Mouse (Mus musculus) lung, embryonic 15.5 days (tissue): ENCODE measurements around the gene Ribc1. TPM values are rescaled to one million over a fixed set of nuclear protein-coding genes. Genes with fewer than 3 reads are reported as not detected.

Source experiments
- ATAC-seq: fragments of 200-750 bp; cut with Nextera tagmentation; 2 replicates; pipeline ENCODE4 v1.8.0; 2017; ENCODE audit warnings: moderate number of reproducible peaks, borderline replicate concordance; ENCODE audit not compliant: low FRiP score, low TSS enrichment; ENCODE audit errors: extremely low read depth
- H3K27ac ChIP-seq: fragments of 300-500 bp; sonication (generic); 2 replicates; pipeline ENCODE4 v1.5.1; 2015; ENCODE audit warnings: moderate library complexity, mild to moderate bottlenecking, inconsistent platforms
- H3K27me3 ChIP-seq: fragments of 300-500 bp; sonication (generic); 2 replicates; pipeline ENCODE4 v1.6.1; 2015; ENCODE audit warnings: inconsistent platforms
- H3K36me3 ChIP-seq: fragments of 300-500 bp; sonication (generic); 2 replicates; pipeline ENCODE4 v1.6.1; 2015; ENCODE audit warnings: inconsistent platforms
- H3K4me1 ChIP-seq: fragments of 300-500 bp; sonication (generic); 2 replicates; pipeline ENCODE4 v1.6.1; 2015; ENCODE audit warnings: inconsistent platforms
- H3K4me2 ChIP-seq: fragments of 300-500 bp; sonication (generic); 2 replicates; pipeline ENCODE4 v1.6.1; 2015; ENCODE audit warnings: inconsistent platforms, mild to moderate bottlenecking, moderate library complexity
- H3K4me3 ChIP-seq: fragments of 300-500 bp; sonication (generic); 2 replicates; pipeline ENCODE4 v1.5.1; 2015; ENCODE audit warnings: mild to moderate bottlenecking, inconsistent platforms
- H3K9ac ChIP-seq: fragments of 300-500 bp; sonication (generic); 2 replicates; pipeline ENCODE4 v1.6.1; 2015; ENCODE audit warnings: inconsistent platforms
- H3K9me3 ChIP-seq: fragments of 300-500 bp; sonication (generic); 2 replicates; pipeline ENCODE4 v1.6.1; 2016; ENCODE audit warnings: inconsistent platforms
- WGBS: fragments of 180-500 bp; shearing (Covaris S2); methylation state at CpG from one replicate; pipeline ENCODE4 v1.1.7; 2015; 5-methylcytosine and 5-hydroxymethylcytosine counted together
- polyA plus RNA-seq: library from polyadenylated mRNA; unstranded; fragments of >200 nt; fragmentation: Nextera tagmentation; extraction: Ambion mirVana; gene quantifications from 2 replicates; pipeline ENCODE4 v1.2.1, GENCODE M21; 2015

Gene Ribc1
- 2.6 and 2.9 TPM in 2 replicates for polyA plus RNA-seq

DNA sequence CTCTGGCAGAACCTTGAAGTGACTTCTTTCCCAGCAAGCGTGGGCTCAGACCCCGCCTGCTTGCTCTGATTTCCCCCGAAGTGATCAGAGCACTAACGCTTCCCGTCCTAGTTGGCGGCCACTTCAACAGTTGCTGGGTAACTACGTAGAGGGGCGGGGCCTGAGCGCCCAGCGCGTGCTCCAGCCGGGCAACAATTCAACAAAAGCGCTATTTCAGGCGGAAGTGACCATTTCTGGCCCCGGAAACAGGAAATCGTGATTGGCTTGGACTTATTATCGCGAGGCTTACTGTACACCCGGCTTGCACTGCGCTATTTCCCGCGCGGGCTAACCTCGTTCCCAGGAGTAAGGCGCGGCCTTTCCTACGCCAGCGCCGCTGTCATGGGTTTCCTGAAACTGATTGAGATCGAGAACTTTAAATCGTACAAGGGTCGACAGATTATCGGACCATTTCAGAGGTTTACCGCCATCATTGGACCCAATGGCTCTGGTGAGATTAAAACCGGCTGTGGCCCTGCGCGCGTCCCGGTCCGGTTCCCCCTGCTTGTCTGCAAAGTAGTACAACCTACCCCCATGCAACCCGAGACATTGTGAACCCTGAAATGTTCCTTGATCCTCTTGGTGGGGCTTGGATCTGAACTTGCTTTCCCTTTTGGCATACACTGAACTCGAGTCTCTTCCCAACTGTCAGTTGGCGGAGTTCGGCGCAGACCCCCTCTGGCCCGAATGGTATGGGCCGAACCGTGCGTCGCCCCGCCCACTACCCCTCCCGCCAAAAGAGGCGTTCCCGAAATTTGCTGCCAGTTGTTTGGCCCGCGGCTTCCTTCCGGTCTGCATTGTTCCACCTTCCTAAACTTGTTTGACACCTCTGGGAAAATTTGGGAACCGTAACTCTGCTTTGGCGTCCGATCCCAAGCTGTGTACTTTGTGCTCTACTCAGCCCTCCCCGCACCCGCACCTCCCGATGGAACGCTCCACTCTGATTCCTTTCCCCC is at the start of gene Ribc1, which contains the start of gene Smc1a:
TSS of gene Ribc1 (minus strand) at position 145 of the 995 bp plus-strand sequence.
TSS of gene Smc1a (plus strand) at position 278 of the 995 bp plus-strand sequence.
- ATAC-seq: peak; percentile 98
- Histone ChIP-seq H3K4me3 (peak within 1 kb of the TSS; percentile 62), H3K36me3 (no peaks in the 10 kb centered on the region), H3K27ac (peak within 1 kb of the TSS; percentile 92), H3K9me3 (no peaks in the 10 kb centered on the region), H3K9ac (peak within 1 kb of the TSS; percentile 70), H3K27me3 (peaks cover 10% of the 10 kb centered on the region), H3K4me2 (peak within 1 kb of the TSS; percentile 58), H3K4me1 (peaks cover 6% of the 10 kb centered on the region; the same call in 1 of the 2 replicates)
- WGBS: 16% methylated on average over 64 of the region's 64 CpGs

DNA sequence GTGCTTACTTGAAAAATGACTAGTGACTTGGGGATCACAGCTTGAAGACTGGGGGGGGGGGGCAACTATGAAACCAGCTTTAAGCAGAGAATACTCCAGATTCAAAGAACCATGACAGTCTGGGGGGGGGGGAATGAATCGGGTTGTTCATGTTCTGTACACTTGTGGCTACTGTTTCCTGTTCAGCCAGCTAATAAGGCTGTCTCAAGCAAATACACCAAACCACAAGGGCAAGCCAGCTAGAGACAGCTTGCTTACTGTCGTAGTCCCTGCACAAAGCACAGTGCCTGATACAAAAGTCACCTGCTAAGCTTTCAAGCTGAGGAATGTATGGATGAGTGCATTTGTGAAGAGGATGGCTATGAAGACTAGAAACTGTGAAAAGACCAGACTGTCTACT is 49.6 kb upstream of the Ribc1 start:
- WGBS: 59% methylated on average over 2 of the region's 2 CpGs
- no peak for ATAC-seq
- Histone ChIP-seq H3K4me1 (no peaks in the 10 kb centered on the region), H3K4me3 (no peak overlapping the region), H3K36me3 (peaks cover 15% of the 10 kb centered on the region; the same call in 1 of the 2 replicates), H3K27me3 (peaks cover 28% of the 10 kb centered on the region), H3K4me2 (no peak overlapping the region), H3K9ac (no peak overlapping the region), H3K27ac (no peak overlapping the region), H3K9me3 (no peaks in the 10 kb centered on the region)

DNA sequence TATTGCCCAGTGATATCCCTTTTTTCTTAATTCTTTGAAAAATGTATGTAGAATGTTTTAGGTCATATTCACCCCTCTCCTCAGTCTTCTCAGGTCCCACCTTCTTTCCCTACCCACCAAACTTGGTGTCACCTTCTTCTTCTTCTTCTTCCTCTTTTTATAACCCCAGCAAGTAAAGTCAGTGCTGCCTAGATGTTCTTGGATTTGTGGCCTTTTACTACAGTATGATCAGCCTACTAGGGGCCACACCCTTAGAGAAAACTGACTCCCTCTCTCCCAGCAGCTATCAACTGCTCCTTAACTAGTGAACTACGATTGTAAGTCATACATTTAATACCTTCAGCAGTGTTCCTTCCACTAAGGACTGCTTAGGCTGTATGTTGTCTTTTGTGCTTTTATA is 38.0 kb upstream of the Ribc1 start:
- WGBS: 91% methylated on average over 1 of the region's 1 CpGs
- H3K4me1 ChIP-seq: no peaks in the 10 kb centered on the region

DNA sequence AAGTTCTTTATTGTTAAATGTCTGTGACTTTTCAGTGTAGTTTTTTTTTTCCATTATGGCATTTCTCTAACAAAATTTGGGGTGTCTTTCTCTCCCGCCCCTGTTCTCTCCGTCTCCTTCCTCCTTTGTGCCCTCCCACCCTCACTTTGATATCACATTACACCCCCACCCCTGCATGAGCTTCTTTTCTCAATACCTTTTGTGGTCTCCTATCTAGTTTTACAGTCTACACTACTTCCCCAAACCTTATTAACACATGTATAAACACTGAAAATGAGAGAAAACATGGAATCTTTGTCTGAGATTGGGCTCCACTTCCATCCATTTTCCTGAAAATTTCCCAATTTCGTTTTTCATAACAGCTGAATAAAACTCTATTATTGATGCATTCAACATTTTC is 36.5 kb upstream of the Ribc1 start:
- 51% methylated on average over 3 of the region's 3 CpGs for WGBS
- H3K9ac ChIP-seq: no peak overlapping the region
- ATAC-seq: no peak
- peaks cover 19% of the 10 kb centered on the region for H3K27me3 ChIP-seq
- H3K4me3 ChIP-seq: no peak overlapping the region
- H3K27ac ChIP-seq: no peak overlapping the region
- H3K36me3 ChIP-seq: peaks cover 9% of the 10 kb centered on the region; the same call in 1 of the 2 replicates
- H3K4me1 ChIP-seq: no peaks in the 10 kb centered on the region
- H3K9me3 ChIP-seq: no peaks in the 10 kb centered on the region
- no peak overlapping the region for H3K4me2 ChIP-seq

More for the DNA sequence above, 38.0 kb upstream of the Ribc1 start:
- Histone ChIP-seq H3K36me3 (peaks cover 13% of the 10 kb centered on the region; the same call in 1 of the 2 replicates), H3K9ac (no peak overlapping the region), H3K4me3 (no peak overlapping the region), H3K27me3 (peaks cover 31% of the 10 kb centered on the region), H3K27ac (no peak overlapping the region), H3K4me2 (no peak overlapping the region), H3K9me3 (no peaks in the 10 kb centered on the region)
- no peak for ATAC-seq

DNA sequence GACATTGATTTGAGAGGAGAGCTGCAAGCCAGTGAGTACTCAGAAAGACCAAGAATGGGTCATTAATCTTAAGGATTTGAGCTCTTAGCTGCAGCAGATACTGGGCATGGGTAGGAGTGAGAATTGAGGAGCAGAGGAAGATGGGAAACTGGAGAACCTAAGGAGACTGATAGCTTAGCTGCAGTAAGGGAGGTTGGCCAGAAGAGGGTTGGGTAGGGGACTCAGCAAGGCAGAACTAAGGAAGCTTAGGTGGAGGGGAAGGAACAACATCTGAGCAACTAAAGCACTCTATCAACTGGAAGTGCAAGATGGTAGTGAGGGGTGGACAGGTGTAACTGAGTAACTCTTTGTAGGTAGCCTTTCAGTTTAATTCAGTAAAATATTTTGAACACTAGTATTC is 31.1 kb upstream of the Ribc1 start:
- ATAC-seq: no peak
- Histone ChIP-seq H3K27me3 (peaks cover 11% of the 10 kb centered on the region; the same call in 1 of the 2 replicates), H3K4me3 (no peak overlapping the region), H3K36me3 (peaks cover 9% of the 10 kb centered on the region; the same call in 1 of the 2 replicates), H3K4me1 (no peaks in the 10 kb centered on the region), H3K4me2 (no peak overlapping the region), H3K27ac (no peak overlapping the region), H3K9ac (no peak overlapping the region), H3K9me3 (no peaks in the 10 kb centered on the region)

DNA sequence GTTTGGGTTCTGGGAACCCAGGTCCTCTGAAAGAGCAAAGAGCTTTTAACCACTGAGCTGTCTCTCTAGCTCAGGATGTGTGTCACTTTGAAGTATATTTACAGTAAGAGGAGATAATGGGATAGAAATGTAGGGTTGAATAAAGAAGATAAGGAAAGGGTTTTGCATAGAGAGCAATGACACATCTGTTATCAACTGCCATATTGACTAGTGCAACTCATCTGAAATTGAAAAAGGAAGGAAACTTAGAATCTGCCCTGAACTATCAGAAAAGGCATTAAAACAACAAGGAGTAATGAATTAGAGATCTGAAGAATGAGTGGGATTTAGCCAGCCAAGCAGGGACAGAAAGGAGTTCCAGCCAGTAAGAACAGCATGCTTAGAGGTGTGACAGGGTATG is 23.8 kb upstream of the Ribc1 start:
- Histone ChIP-seq H3K36me3 (peaks cover 31% of the 10 kb centered on the region), H3K9me3 (no peaks in the 10 kb centered on the region), H3K27me3 (peaks cover 15% of the 10 kb centered on the region; the same call in 1 of the 2 replicates), H3K9ac (no peak overlapping the region), H3K4me3 (no peak overlapping the region), H3K27ac (no peak overlapping the region), H3K4me1 (no peaks in the 10 kb centered on the region), H3K4me2 (no peak overlapping the region)
- ATAC-seq: no peak

DNA sequence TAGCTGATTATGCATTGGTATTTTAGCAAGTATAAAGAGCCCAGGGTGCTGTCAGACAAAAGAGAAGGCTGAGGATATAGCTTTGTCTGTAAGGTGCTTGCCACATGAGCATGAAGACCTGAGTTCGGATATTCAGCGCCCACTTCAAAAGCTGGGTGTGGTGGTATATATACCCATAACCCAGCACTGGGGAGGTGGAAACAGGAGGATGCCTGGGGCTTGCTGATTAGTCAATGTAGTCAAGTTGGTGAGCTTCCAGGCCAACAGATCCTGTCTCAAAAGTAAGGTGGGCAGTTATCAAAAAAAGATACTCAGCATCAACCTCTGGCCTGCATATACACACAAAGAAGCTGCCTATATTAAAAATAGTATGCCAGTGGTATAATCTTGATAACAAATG is 3.2 kb upstream of the Ribc1 start:
- ATAC-seq: no peak
- 87% methylated on average over 2 of the region's 2 CpGs for WGBS

DNA sequence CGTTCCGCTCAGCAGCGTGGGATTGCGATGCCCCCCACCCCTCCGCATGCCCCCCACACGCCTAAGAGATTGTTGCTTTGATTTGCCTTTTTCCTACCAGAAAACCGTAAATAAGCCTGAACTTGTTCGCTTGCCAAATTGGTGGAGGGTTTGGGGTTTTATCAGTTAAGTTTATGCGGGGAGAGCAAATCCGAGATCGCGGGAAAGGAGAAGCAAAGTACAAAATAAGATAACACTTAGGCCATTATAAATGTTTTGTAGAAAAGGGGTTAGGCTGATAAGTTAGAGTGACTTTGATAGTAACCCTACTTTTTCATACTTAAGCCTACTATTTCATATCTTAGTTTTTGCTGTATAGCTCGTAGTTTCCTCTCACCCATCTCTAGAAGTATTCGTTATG is 1.1 kb upstream of the Ribc1 start:
- ATAC-seq: no peak
- no peaks in the 10 kb centered on the region for H3K36me3 ChIP-seq
- H3K4me3 ChIP-seq: peak overlapping the region; percentile 62
- H3K9me3 ChIP-seq: no peaks in the 10 kb centered on the region
- H3K27me3 ChIP-seq: peaks cover 10% of the 10 kb centered on the region
- 16% methylated on average over 14 of the region's 14 CpGs for WGBS
- H3K27ac ChIP-seq: peak overlapping the region; percentile 91
- H3K9ac ChIP-seq: peak overlapping the region; percentile 50
- H3K4me2 ChIP-seq: peak overlapping the region; percentile 58
- H3K4me1 ChIP-seq: peaks cover 6% of the 10 kb centered on the region; the same call in 1 of the 2 replicates

More for the DNA sequence above, 3.2 kb upstream of the Ribc1 start:
- Histone ChIP-seq H3K27me3 (peaks cover 15% of the 10 kb centered on the region), H3K9me3 (no peaks in the 10 kb centered on the region), H3K9ac (no peak overlapping the region), H3K4me3 (no peak overlapping the region), H3K4me2 (no peak overlapping the region), H3K27ac (no peak overlapping the region), H3K36me3 (no peaks in the 10 kb centered on the region), H3K4me1 (peaks cover 6% of the 10 kb centered on the region; the same call in 1 of the 2 replicates)

DNA sequence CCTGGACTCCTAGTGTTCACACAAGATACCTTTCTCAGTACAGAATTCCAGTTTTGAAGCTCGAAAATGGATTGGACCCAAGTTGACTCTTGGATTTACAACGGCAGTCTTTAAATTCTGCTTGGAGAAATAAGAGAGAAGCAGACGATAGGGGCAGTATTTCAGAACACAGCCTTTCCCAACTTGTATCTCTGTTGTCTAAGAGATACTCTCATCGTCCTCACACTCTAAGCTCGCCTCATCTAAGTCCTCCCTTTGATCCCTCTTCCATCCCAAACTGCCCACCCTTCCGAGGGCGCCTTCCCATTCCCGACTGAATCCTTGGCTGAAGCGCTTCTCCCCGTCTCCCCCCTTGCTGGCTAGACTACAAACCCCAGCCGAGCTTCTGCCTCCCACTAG is 344 bp downstream of the Ribc1 start:
- Histone ChIP-seq H3K4me1 (peaks cover 6% of the 10 kb centered on the region; the same call in 1 of the 2 replicates), H3K36me3 (no peaks in the 10 kb centered on the region), H3K27ac (peak overlapping the region; percentile 92), H3K9ac (peak overlapping the region; percentile 61), H3K27me3 (peaks cover 12% of the 10 kb centered on the region), H3K4me3 (peak overlapping the region; percentile 62), H3K4me2 (peak overlapping the region; percentile 57), H3K9me3 (no peaks in the 10 kb centered on the region)
- peak; percentile 49; the same call in 1 of the 2 replicates for ATAC-seq
- 11% methylated on average over 11 of the region's 11 CpGs for WGBS

DNA sequence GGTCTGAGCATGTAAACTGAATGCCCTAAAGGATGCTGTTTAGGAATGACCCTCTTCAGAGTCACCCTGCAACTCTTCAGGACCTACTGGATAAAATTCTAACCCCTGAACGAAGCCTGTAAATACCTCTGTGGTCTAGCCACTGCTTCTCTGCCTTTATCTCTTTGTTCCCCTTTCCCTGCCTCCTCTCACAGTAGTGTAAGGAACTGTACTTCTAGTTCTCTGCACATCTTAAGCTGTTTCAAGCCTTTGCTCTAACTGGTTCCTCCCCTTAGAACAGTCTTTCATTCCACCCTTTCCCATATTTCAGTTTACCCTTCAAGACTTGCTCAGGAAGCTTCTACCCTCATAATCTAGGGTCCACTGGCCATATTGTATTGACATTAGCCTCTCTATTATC is 8.2 kb downstream of the Ribc1 start:
- peaks cover 16% of the 10 kb centered on the region; the same call in 1 of the 2 replicates for H3K27me3 ChIP-seq
- no peak overlapping the region for H3K4me3 ChIP-seq
- H3K9me3 ChIP-seq: no peaks in the 10 kb centered on the region
- no peak for ATAC-seq
- H3K4me2 ChIP-seq: no peak overlapping the region
- no peak overlapping the region for H3K27ac ChIP-seq
- H3K36me3 ChIP-seq: peaks cover 7% of the 10 kb centered on the region; the same call in 1 of the 2 replicates
- H3K9ac ChIP-seq: no peak overlapping the region
- no peaks in the 10 kb centered on the region for H3K4me1 ChIP-seq
- 68% methylated on average over 1 of the region's 1 CpGs for WGBS

DNA sequence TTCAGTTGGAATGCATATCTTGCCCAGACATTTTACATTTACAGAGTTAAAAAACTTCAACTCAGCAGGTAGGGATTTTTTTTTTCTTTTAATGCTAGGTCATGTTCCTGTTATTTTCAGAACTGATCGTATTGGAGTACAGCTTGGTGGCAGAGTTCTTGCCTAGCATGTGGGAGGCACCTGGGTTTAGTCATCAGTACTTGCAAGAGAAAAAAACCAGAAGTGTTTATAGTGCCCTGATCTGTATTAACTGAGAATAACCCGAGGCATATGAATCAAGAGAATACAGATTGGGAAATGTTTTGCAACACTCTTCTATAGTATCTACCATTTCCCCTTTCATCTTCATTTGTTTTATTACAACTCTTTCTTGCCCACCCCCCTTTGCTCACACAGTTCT is 13.2 kb downstream of the Ribc1 start:
- Histone ChIP-seq H3K4me3 (0 out of 2 replicates have a peak overlapping the region, but pooled peaks have one; percentile 49), H3K27ac (no peak overlapping the region), H3K36me3 (peaks cover 7% of the 10 kb centered on the region; the same call in 1 of the 2 replicates), H3K4me2 (peak overlapping the region; percentile 61; the same call in 1 of the 2 replicates), H3K4me1 (no peaks in the 10 kb centered on the region), H3K9me3 (no peaks in the 10 kb centered on the region), H3K9ac (no peak overlapping the region), H3K27me3 (peaks cover 30% of the 10 kb centered on the region; the same call in 1 of the 2 replicates)
- ATAC-seq: no peak
- 68% methylated on average over 2 of the region's 2 CpGs for WGBS
